Mouse (Mus musculus): ENCODE data around the gene Metap2. TPM values are rescaled to one million over a fixed set of nuclear protein-coding genes. Genes with fewer than 3 reads are reported as not detected.

The Metap2 gene
- polyA plus RNA-seq, 1 experiment from 2014 or later = 176 TPM

DNA sequence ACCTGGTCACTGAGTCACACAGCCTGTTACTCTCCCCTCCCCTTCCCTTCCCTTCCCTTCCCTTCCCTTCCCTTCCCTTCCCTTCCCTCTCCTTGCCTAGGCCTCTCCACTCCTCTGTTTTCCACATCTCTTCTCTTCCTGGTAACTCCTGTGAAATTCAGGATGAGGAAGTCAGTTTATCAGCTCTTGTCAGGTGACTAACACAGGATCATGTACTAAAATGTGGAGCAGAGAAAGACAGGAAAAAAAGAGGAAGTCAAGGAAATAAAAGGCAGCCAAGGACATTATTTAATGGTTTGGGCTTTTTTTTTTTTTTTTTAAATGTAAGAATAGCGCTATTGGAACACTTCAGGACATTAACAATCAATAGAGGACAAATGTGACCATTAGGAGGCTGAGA is 12.1 kb upstream of the Metap2 start:
- H3K27me3 ChIP-seq = no peaks in the 10 kb centered on the region
- no peaks in the 10 kb centered on the region for H3K9me3 ChIP-seq
- no peak overlapping the region for H3K9ac ChIP-seq (replicated peaks)
- H3K27ac ChIP-seq = no peak overlapping the region
- WGBS = 100% methylated on average over 1 of the region's 1 CpGs
- no peak overlapping the region for H3K4me2 ChIP-seq (replicated peaks)
- H3K4me3 ChIP-seq (replicated peaks) = no peak overlapping the region
- H3K4me1 ChIP-seq (replicated peaks) = no peaks in the 10 kb centered on the region
- H3K36me3 ChIP-seq = no peaks in the 10 kb centered on the region
- ATAC-seq = no peak

DNA sequence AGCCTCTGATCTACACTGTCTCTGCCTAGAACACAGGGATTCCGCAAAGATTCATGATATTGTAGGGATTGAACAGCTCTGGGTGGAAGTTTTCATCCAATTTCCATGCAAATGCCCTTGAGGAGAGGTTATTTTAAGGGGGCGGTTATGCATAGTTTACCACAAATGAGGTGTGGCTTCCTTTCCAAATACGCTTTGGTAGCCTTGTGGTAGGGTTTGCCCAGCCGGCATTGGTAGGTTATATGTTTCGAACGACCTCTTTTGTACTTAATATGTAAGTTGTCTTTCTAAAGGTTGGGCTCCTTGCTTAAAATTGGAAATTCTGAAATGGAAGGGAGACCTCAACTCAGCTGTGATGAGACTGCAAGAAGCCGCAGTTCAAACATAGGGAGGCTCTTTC is 11.6 kb upstream of the Metap2 start:
- Histone ChIP-seq H3K9me3 (no peaks in the 10 kb centered on the region), H3K27me3 (no peaks in the 10 kb centered on the region), H3K4me1 (replicated peaks) (no peaks in the 10 kb centered on the region), H3K4me2 (replicated peaks) (no peak overlapping the region), H3K4me3 (replicated peaks) (no peak overlapping the region), H3K27ac (no peak overlapping the region), H3K9ac (replicated peaks) (no peak overlapping the region), H3K36me3 (no peaks in the 10 kb centered on the region)
- no peak for ATAC-seq
- 93% methylated on average over 7 of the region's 7 CpGs for WGBS

DNA sequence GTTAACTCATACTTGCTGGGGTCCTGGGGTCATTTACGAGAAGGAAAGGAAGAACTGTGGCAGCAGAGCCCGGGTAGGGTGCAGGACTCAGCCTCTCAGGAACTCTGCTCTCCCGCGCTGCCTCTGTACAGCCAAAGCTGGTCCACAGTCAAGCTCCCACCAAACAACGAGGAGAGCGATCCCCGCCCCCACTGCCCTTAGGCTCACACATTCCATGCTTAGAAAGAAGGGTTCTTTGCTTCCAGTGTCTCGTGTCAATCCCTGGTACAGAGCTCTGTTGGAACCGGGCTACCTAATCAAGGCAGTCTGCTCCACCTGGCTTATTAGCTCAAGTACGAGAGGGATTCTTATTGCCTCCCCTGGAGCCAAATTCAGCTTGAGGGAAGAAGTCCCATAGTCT is 10.5 kb upstream of the Metap2 start:
- no peaks in the 10 kb centered on the region for H3K36me3 ChIP-seq
- 72% methylated on average over 10 of the region's 10 CpGs for WGBS
- no peak overlapping the region for H3K27ac ChIP-seq
- H3K4me2 ChIP-seq (replicated peaks) = no peak overlapping the region
- no peak overlapping the region for H3K4me3 ChIP-seq (replicated peaks)
- no peaks in the 10 kb centered on the region for H3K4me1 ChIP-seq (replicated peaks)
- H3K9ac ChIP-seq (replicated peaks) = no peak overlapping the region
- ATAC-seq = no peak
- H3K27me3 ChIP-seq = no peaks in the 10 kb centered on the region
- H3K9me3 ChIP-seq = no peaks in the 10 kb centered on the region

DNA sequence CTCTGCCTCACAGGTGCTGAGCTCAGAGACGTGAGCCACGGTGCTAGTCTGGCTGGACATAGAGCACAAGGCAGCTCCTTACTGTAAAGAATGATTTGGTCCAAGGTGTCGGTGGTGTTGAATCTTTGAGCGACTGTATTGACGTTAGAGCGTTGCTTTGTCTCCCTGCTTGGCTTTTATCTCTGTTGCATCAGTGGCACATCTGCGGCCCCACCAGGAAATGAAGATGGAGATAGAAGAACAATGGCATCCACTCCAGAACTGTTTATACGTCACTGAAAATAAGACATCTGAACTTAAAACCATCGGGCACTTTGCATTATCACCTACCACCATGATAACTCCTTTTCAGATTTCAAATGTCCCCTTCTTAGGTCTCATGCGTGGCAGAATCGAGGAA is 3.0 kb upstream of the Metap2 start:
- no peak overlapping the region for H3K9ac ChIP-seq (replicated peaks)
- no peaks in the 10 kb centered on the region for H3K36me3 ChIP-seq
- no peaks in the 10 kb centered on the region for H3K27me3 ChIP-seq
- ATAC-seq = no peak
- H3K9me3 ChIP-seq = no peaks in the 10 kb centered on the region
- H3K4me3 ChIP-seq (replicated peaks) = no peak overlapping the region
- no peak overlapping the region for H3K27ac ChIP-seq
- 91% methylated on average over 11 of the region's 11 CpGs for WGBS
- no peak overlapping the region for H3K4me2 ChIP-seq (replicated peaks)
- H3K4me1 ChIP-seq (replicated peaks) = no peaks in the 10 kb centered on the region

DNA sequence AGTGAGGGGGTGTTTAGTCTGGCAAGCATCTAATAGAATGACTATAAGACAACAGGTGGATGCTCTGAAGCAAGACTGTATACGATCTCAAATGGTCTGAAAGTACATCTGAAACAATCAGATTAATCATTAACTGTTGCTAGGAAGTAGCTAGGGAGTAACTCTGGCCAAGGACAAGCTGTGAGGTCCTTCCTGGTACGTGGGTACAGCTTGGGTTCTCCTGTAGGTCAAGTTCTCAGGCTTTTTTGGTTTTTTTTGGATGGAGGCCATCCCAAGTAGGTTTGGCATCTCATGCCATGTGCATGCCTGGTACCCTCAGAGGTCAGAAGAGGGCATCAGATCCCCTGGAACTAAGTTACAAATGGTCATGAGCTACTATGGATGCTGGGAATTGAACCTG is 2.4 kb upstream of the Metap2 start:
- Histone ChIP-seq H3K9me3 (no peaks in the 10 kb centered on the region), H3K9ac (replicated peaks) (no peak overlapping the region), H3K4me1 (replicated peaks) (no peaks in the 10 kb centered on the region), H3K4me3 (replicated peaks) (no peak overlapping the region), H3K4me2 (replicated peaks) (no peak overlapping the region), H3K27me3 (no peaks in the 10 kb centered on the region), H3K27ac (no peak overlapping the region), H3K36me3 (no peaks in the 10 kb centered on the region)
- no peak for ATAC-seq
- 73% methylated on average over 2 of the region's 2 CpGs for WGBS

DNA sequence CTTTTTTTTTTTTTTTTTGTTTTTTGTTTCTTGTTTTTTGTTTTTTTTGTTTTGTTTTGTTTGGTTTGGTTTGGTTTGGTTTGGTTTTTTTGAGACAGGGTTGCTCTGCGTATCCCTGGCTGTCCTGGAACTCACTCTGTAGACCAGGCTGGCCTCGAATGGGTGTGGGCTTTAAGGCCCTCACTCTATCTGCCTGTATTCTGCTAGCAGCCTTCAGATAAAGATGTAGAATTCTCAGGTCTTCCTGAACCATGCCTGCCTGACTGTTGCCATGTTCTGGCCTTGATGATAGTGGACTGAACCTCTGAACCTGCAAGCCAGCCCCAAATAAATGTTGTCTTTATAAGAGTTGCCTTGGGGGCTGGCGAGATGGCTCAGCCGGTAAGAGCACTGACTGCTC is 4.3 kb downstream of the Metap2 start:
- Histone ChIP-seq H3K27me3 (no peaks in the 10 kb centered on the region), H3K4me2 (replicated peaks) (no peak overlapping the region), H3K4me3 (replicated peaks) (no peak overlapping the region), H3K4me1 (replicated peaks) (peaks cover 19% of the 10 kb centered on the region), H3K9me3 (no peaks in the 10 kb centered on the region), H3K36me3 (no peaks in the 10 kb centered on the region), H3K27ac (no peak overlapping the region), H3K9ac (replicated peaks) (no peak overlapping the region)
- no peak for ATAC-seq
- 92% methylated on average over 4 of the region's 4 CpGs for WGBS

DNA sequence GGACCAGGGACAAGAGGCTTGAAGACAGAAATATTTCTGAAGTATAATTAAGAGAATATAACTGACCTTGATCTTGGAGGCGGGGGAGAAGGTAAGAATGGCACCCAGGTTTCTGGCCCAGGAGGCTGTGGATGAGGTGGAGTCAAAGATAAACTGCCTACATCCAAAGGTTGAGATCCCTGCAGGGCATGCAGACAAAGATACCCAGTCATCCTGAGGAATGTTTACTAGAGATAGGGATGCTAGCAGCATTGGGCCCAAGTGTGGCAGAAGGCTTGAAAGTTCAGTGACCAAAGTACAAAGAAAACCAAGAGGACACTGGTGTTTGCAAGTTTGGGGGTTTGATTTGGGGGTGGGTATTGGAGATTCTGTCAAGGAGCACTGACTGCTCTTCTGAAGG is 5.9 kb downstream of the Metap2 start:
- Histone ChIP-seq H3K27ac (no peak overlapping the region), H3K4me3 (replicated peaks) (no peak overlapping the region), H3K4me2 (replicated peaks) (0 out of 2 replicates have a peak overlapping the region, but pooled peaks have one; percentile 90), H3K4me1 (replicated peaks) (peaks cover 20% of the 10 kb centered on the region), H3K27me3 (no peaks in the 10 kb centered on the region), H3K9ac (replicated peaks) (no peak overlapping the region), H3K36me3 (peaks cover 8% of the 10 kb centered on the region), H3K9me3 (no peaks in the 10 kb centered on the region)
- ATAC-seq = no peak
- WGBS = 83% methylated on average over 1 of the region's 1 CpGs

DNA sequence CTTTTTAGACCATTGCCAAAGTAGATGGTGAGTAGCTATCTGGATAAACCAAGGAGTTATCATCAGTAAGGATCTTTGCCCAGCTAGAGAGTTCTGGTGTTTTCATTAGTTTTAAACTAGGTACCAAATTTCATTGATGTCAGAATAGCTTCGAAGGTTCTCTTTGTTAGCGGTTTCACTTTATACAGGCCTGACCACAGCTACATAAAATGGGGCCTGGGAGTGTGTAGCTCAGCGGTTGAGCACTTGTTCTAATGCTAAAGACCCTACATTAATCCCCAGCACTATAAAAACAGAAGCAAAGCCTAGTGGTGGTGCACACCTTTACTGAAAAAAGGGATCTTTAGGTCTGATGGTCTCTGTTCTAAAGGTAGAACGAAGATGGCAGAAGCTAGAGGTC is 6.3 kb downstream of the Metap2 start:
- 60% methylated on average over 4 of the region's 4 CpGs for WGBS
- peaks cover 13% of the 10 kb centered on the region for H3K36me3 ChIP-seq
- H3K27ac ChIP-seq = no peak overlapping the region
- H3K4me3 ChIP-seq (replicated peaks) = peak overlapping the region; percentile 97
- peak overlapping the region; percentile 90 for H3K4me2 ChIP-seq (replicated peaks)
- H3K4me1 ChIP-seq (replicated peaks) = peaks cover 20% of the 10 kb centered on the region
- H3K27me3 ChIP-seq = no peaks in the 10 kb centered on the region
- peak overlapping the region; percentile 96; the same call in 1 of the 2 replicates for H3K9ac ChIP-seq (replicated peaks)
- no peaks in the 10 kb centered on the region for H3K9me3 ChIP-seq
- no peak for ATAC-seq

DNA sequence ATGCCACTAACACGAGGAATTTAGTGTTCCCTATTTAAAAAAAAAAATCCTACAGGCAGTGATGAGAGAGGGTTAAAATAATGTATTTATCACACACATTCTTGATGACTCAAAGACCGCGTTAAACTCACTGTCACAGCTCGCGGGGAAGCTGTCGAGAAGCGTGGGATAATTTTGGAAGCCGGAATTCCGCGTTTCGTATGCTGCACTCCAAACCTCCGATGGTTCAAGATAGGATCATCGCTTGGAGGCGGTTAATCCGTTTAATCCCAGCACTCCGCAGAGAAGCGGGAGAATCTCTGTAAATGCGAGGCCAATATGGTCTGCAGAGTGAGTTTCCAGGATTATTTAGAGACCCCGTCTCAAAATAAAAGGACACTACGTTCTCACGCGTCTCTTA is 6.9 kb downstream of the Metap2 start:
- Histone ChIP-seq H3K9ac (replicated peaks) (peak overlapping the region; percentile 96), H3K27me3 (no peaks in the 10 kb centered on the region), H3K36me3 (peaks cover 18% of the 10 kb centered on the region), H3K9me3 (no peaks in the 10 kb centered on the region), H3K4me3 (replicated peaks) (peak overlapping the region; percentile 97), H3K27ac (peak overlapping the region; percentile 92), H3K4me2 (replicated peaks) (peak overlapping the region; percentile 90), H3K4me1 (replicated peaks) (peaks cover 20% of the 10 kb centered on the region)
- WGBS = under 1% methylated on average over 22 of the region's 22 CpGs
- ATAC-seq = no peak; the same call in 1 of the 2 replicates

DNA sequence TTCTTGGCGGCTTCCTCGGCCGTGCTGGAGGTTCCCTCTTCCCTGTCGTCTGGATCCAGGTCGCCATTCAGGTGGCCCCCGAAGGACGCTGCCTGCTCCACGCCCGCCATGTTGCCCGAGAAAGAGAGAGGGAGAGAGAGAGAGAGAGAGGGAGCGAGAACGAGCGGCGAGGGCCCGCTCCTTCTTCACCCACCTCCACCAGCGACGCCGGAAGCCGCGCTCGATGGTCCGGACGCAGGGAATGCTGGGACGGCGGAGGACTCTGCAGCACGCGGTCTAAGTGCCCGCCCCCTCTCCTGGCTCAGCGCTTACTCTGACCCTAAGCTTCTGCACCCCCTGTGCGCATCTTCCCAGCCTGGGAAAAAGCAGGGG is 7.3 kb downstream of the Metap2 start:
- H3K9ac ChIP-seq (replicated peaks) = peak overlapping the region; percentile 96
- H3K4me2 ChIP-seq (replicated peaks) = peak overlapping the region; percentile 90
- 0% methylated on average over 22 of the region's 30 CpGs for WGBS
- peak overlapping the region; percentile 97 for H3K4me3 ChIP-seq (replicated peaks)
- no peaks in the 10 kb centered on the region for H3K9me3 ChIP-seq
- ATAC-seq = peak; percentile 99
- peak overlapping the region; percentile 92 for H3K27ac ChIP-seq
- peaks cover 20% of the 10 kb centered on the region for H3K4me1 ChIP-seq (replicated peaks)
- peaks cover 22% of the 10 kb centered on the region for H3K36me3 ChIP-seq
- no peaks in the 10 kb centered on the region for H3K27me3 ChIP-seq

DNA sequence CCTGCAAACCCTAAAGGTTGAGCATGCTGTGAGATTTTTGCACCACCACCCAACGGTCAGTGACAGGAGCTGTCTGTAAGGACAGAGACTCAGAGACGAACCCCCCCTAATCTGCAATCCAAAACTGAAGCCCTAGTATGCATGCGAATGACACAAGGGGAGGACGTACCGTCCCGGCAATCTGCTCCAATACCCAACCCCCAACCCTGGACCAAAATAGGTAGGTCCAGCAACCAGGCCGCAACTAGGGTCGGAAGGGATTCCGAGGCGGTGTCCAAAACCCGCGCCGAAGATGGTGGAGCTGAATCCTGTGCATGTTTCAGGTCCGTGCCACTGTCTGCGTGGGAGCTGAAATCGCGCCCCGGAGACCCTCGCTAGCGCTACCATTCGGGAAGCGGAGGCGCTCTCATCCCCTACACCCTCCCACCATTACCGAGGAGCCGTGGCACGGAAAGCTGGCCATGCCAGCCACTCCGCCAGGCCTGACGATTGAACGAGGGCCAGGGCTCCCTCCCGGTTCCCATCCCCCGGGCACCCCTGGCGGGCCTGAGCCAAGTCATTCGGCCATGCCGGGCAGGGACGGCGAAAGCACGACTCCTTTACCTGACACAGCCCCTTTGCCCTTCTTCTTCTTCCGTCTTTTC is 7.8 kb downstream of the Metap2 start:
- no peaks in the 10 kb centered on the region for H3K9me3 ChIP-seq
- peak; percentile 77 for ATAC-seq
- under 1% methylated on average over 38 of the region's 38 CpGs for WGBS

DNA sequence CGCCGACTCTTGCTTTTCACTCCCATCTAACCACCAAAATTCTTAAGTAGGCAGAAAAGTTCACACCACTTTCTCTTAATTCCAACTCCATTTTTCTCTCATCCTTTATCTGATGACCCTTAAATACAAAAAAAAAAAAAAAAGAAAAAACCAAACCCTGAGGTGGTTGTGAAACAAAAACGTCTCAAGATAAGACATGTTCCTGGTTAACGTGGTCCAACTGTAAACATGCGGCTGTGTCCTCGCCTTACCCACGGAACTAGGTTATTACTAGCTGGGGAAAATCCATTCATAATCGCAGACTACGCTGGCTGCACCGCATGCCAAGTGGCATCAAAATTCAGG is 8.3 kb downstream of the Metap2 start:
- H3K4me1 ChIP-seq (replicated peaks) = peaks cover 20% of the 10 kb centered on the region
- H3K36me3 ChIP-seq = peaks cover 32% of the 10 kb centered on the region
- peak overlapping the region; percentile 90 for H3K4me2 ChIP-seq (replicated peaks)
- peak overlapping the region; percentile 96 for H3K9ac ChIP-seq (replicated peaks)
- peak overlapping the region; percentile 97 for H3K4me3 ChIP-seq (replicated peaks)
- no peak for ATAC-seq
- peak overlapping the region; percentile 92 for H3K27ac ChIP-seq
- WGBS = 19% methylated on average over 10 of the region's 10 CpGs
- H3K27me3 ChIP-seq = no peaks in the 10 kb centered on the region
- H3K9me3 ChIP-seq = no peaks in the 10 kb centered on the region

More for the DNA sequence above, 7.8 kb downstream of the Metap2 start:
- Histone ChIP-seq H3K4me3 (replicated peaks) (peak overlapping the region; percentile 97), H3K27me3 (no peaks in the 10 kb centered on the region), H3K27ac (peak overlapping the region; percentile 92), H3K4me1 (replicated peaks) (peaks cover 20% of the 10 kb centered on the region), H3K9ac (replicated peaks) (peak overlapping the region; percentile 96), H3K36me3 (peaks cover 27% of the 10 kb centered on the region), H3K4me2 (replicated peaks) (peak overlapping the region; percentile 90)

DNA sequence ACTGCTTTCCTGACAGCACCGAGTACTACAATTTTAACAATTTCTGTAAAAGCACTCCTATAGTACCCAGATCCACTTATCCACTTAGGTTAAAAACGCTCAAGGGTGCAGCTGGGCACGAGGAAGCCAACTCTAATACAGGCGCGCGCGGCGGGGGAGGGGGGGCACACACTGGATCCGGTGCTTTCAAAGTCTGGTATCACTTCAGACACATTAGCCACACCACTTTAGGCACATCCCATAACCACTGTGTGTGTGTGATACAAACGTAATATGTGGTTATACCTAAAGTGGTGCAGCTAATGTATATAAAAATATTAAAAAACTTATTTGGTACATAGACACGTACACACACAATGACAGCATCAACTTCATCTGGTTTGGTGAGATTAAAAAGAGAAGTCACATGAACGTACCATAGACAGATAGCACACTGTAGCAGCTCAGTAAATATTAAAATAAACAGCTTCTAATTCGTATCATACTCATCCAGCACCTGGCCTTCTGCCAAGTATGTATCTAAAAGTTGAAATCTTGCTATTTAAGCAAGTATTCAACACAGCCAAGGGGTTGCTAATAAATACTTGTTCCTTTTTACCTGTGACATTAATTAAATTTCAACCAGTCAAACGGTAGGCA is 10.9 kb downstream of the Metap2 start:
- no peak for ATAC-seq
- H3K4me1 ChIP-seq (replicated peaks) = peaks cover 20% of the 10 kb centered on the region
- peaks cover 42% of the 10 kb centered on the region for H3K36me3 ChIP-seq
- H3K27me3 ChIP-seq = no peaks in the 10 kb centered on the region
- H3K9me3 ChIP-seq = no peaks in the 10 kb centered on the region
- H3K27ac ChIP-seq = no peak overlapping the region
- WGBS = 95% methylated on average over 14 of the region's 14 CpGs
- H3K4me3 ChIP-seq (replicated peaks) = no peak overlapping the region
- no peak overlapping the region for H3K9ac ChIP-seq (replicated peaks)
- H3K4me2 ChIP-seq (replicated peaks) = no peak overlapping the region

Measured in midbrain, embryonic 13.5 days (tissue).